Mouse (Mus musculus) cerebellum, adult 18-20 months (tissue): ENCODE measurements at regions not wholly inside any gene's neighbourhood (a gene's known extent, or its start where the extent isn't known, plus 50 kb on each side); places are given as distances from the start of the nearest gene placed in this dataset.

ENCODE experiments used
- DNase-seq, 2 experiments: peaks; one replicate each; pipeline ENCODE4 v3.0.0; 2021

DNA sequence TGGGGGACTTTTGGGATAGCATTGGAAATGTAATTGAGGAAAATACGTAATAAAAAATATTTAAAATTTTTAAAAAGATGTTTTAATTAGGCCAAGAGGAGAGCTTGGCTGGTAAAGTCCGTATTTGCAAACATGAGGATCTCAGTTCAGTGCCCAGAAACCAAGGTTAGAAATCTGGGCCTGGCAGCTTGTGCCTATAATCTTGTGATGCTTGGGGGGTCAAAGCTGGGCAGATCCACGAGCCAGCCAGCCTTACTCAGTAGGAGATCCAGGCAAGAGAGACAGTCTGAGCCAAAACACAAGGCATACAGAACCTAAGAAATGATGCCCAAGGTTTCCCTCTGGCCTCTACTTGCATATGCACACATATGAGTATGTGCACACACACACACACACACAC is 54.1 kb upstream of the Cxadr start:
- no peak for DNase-seq

DNA sequence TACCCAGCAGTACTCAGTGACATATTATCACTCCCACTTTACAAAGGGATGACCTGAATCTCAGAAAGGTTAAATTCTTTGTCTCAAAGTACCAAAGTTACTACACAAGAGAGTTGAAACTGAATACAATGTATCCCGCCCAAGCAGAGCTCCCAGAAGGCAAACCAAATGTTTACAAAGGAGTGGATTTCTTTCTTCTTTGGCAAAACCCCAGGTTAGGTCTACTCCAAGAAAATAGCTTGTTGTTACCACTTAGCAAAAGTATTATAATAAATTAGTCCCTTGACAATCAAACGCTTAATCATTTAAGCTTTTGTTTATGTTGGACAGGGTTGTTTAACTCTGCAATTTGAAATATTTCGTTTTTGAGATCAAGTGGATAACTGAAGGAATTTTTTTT is 58.6 kb upstream of the Cxadr start:
- DNase-seq, result no peak

DNA sequence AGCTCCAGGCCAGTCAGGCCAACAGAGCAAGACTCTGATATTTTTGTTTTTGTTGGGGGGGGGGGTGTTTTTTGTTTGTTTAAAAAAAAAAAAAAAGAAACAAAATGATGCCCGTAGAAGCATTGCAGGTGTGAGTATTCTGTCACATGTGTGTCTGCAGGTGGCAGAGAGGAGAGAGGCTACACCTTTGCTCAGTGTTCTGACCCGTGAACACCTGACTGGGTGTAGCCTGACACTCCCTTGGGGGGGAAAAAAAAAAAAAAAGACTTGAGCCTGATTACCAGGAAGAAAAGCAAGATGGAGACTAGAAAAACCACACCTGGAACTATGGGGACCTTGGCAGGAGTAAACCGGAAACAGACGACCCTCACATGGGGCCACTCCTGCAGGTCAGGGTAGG is 61.1 kb upstream of the Cxadr start:
- no peak for DNase-seq

DNA sequence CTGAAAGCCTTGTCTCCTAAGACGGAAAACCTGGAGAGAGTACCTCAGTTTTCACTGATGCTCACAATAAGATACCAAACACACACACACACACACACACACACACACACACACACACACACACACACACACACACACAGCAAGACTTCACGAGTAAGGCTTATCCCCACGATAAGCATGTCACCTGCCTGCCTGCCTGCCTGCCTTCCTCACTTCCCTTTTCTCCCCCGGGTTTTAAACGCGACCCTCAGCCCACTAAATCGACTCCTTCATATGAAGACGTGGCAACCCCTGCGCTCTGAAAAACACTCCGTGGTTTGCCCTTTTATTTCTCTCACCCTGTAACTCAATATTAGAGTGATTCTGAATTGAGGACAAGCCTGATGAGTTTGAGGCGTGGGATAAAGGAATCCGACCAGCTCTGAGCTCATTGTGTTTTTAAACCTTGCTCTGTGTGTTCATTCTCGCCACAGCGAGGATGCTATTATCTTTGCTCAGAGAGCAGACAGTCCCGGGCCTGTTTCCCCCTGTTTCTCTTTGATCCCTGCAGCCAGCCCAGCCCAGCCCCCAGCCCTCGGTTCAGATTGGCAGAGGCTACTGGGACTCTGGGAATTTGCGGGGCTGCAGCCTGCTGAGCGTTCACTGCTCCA is 63.1 kb upstream of the Cxadr start:
- peak; percentile 12 to 23 for DNase-seq

DNA sequence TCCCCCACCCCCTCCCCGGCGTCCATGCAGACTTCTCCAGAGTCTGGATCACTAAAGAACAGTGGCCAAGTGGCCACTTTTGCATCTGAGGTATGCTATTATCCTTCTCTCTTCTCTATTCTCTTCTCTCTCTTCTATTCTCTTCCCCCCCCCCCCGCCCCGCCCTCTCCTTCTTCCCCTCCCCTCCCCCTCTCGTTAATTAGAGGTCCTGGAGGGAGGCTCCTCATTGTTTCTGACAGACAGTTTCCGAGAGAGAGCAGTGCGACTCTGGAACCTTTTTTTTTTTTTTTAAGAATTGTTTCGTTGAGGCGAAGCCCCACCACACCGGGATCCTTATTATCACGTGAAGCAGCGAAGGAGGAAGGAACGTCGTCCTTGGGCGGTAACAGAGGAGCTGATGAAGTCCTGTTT is 63.6 kb upstream of the Cxadr start:
- DNase-seq, result no peak

DNA sequence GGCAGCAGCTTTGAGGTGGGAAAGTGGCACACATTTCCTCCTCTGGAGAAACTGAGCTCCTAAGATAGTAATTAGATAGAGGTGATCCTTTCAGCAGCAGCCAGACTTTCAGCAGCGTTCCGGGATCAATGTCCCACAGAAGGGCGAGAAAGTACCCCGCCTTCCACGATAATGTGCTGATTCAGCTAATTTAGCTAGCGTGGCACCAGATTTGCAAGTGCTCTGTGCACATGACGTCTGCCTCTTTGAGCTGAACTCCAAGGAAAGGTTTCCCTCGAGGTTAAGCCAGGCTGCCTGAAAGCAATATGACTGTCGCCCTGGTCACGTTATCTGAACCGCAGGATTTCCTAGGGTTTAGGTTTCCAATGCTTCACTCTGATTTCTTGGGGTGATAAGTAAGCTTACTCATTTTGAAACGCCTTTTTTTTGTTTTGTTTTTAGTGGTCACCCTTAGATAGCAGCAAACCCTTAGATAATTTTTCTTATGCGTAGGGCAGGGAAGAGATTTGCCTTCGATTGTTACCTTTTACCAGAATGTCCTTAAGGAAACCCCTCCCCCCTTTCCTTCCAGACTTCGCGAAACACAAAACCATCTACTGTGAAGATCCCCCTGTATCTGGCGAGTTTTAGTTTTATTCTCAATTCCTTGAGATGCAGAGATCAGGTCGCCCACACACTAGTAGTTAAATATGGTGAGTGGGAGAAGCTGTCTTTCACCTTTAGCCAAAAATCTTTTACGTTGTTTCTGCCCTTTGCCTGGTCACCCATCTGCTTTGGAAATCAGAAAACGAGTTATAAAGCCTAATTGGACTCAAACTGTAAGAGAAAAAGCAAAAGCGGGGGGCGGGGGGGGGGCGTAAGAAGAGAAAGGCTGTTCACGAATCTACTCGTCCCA is 64.3 kb upstream of the Cxadr start:
- peak in 1 of 2 experiments; percentile 6 for DNase-seq

DNA sequence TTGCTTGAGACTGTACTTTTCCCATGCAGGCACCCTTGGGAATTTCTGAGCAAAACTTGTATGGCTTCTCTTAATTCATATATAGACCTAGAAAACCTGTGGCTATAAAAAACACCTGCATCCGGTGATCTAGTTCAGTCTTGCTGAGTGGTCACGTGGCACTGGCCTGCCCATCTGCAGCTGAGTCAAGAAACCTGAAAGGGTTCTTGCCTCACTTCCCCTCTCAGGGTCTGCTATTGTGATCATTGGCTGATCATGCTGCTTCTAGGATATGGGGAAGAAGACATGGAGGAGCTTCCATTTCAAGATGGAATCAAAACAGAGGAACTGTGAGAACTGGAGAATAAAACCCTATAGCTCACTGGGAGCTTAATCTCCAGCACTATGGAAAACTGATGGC is 69.1 kb upstream of the Cxadr start:
- no peak for DNase-seq

DNA sequence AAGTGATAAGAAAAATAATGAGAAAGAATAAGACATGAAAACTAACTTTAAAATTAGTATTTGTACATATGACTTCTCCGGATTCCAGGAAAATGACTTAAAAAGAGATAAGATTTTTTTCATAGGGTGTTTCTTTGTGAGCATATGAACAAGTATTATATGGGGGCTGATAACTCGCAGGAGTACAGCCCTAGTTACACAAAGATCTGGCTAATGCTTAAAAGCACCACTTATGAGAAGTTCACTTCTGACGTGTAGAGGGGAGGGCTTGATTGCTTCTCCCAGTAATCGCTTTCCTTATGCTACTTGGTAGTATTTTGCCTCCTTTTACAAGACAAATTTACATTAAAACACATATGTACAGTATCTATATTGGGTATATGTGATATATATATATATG is 72.3 kb upstream of the Cxadr start:
- no peak for DNase-seq

DNA sequence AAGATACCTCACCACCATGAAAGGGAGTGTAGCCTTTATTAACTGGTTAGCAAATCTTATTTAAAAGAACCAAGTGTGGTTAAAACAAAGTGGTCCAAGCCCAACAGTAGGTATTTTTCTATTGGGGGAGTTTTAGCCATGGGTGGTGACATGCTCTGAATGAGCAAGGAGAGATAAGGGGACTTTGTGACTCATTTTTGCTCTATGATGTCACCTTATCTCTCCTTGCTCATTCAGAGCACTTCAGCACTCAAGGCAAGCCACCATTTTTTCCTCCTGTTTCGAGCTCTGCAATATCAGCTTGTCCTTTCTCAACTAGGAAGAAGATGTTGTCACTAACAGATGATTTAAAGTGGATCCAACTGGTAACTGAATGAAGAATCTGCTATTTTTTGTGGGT is 78.9 kb upstream of the Cxadr start:
- DNase-seq, result no peak

DNA sequence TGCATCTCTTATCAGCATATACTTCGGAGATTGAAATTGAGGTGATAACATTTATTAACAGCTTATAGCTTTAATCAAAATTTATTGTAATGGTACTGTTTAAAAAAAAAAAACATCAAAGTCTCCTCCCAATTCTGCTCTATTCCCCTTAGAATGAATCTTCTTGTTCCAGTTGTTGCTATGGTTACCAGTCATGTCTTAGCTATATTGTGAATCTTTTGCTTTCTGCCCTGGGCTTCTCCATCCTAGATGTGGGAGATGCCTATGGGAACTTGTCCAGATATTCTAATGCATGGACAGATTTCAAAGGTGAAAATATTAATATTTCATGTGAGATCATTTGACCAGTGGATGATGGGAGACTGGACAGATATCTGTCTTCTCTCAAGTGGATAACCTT is 79.5 kb upstream of the Cxadr start:
- no peak for DNase-seq

DNA sequence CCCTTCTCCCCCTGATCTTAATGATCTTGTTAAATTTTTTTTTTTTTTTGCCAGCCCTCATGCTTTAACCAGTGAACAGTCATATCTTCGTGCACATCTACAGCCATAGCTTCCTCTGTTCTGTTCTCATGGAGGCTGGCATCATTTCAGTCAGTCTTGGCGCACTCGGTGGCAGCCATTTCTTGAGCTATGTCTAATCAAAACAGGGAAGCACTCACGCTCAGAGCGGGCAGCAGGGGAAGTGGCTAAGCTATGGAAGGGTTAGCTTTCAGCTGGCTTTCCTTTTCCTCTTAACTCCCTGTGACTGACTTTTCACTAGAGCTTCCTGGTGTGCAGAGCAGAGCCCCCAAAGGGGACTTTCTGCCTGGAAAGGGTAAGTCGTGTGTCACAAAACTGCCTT is 83.7 kb upstream of the Cxadr start:
- no peak for DNase-seq

DNA sequence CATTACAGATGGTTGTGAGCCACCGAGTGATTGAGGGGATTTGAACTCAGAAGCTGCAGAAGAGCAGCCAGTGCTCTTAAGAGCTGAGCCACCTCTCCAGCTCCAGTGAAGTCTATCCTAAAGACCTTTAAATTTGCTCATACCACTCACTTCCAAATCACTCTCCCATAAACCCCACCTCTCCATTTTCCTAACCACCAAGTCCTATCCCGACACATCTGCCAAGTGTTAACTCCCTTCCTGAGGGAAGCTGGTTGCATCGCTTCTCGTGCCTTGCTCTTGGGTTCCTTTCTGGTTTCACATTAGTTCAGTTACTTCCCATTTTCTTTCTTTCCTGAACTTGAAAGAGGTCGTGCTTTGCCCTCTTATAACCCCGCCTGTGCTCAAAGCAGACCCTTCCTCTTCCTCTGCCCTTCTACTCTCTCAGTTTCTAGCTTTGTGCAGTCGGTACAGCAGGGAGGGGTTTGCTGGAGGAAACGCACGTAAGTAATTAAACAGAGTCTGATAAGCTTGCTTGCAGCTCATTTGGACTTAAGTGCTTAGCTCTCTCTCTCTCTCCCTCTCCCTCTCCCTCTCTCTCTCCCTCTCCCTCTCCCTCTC is 84.4 kb upstream of the Cxadr start:
- no peak for DNase-seq

DNA sequence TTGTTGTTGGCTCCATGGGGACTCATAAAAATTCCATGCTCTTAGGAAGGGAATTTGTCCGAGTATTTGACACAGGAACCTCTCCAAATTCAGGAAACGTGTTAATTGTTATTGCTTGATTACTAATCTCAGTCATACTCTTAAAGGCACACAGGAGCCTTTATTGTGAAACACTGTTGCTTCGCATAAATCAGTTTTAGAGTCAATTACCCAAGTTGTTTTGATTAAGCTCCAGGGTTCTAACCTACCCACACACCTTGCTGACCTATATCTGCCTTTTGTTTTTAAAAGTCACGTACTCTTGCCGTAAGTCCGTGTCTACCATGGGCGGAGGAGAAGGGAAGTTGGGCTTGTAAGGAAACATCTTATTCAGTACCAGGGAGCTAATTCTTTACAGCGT is 89.6 kb upstream of the Cxadr start:
- DNase-seq, result no peak

DNA sequence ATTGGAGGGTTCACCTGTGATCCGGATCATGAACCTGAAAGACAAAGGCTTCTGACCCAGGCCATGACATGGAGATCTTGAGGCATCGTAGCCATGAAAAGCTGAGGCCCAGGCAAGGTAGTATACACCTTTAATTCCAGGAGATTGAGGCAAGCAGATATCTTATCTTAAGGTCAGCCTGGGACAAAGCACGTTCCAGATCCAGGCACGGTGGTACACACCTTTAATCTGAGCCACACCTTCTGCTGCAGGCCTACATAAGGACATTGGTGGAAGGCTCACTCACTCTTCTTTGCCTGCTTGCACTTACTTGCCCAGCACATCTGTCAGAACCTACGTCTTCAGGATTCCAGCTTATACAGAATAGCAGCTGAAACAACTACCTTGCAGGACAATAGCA is 93.0 kb upstream of the Cxadr start:
- DNase-seq, result no peak

DNA sequence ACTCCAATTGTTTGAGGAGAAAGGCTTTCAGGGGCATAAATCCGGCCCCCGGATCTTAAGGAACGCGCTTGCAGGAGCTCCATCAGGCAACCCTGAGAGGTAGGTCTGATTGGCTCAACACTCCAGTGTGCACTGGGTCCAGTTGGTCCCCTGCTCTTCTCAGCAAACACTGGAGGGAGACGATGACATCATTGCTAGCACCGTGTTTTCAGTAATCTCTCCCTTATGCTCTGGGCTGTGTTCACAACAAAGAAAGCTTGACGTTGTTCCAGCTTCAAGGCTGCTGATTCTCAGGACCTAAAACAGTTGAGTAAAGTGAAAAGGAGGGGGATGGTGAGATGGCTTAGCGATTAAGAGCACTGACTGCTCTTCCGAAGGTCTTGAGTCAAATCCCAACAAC is 97.0 kb upstream of the Cxadr start:
- no peak for DNase-seq

DNA sequence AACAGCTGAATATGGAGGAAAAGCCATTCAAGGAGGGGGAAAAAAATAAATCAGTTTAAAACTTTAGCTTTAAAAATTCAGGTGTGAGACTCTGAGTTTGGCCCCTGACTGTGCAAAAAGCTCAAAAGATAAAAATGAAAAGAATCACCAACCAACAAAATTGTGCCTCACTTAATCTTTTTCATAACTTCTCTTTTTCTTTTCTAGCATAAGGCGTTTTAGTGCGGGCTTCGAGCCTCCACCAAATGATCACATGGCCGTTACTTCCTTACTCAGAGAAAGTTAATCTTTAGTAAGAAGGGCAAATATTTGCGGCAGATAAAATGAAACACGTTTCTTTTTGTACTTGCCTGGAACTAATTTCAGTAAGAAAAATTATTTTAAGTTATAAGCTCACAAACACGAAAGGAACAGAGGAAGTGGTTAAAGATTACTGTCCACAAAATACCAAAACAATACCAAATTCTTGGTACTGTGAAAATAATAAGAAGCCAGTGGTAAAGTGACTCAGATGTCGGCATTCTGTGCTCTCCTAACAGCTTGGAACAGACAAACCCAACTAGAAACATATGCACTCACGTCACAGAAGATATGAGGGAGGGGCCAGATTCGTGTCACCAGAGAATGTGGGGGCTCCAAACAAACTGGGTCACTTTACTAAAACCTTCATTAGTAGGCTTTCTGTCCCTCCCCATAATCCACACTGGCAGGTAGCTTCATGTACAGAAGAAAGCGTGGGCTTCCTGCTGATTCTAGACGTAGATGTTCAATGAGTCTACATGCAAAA is 101.1 kb upstream of the Cxadr start:
- no peak for DNase-seq

DNA sequence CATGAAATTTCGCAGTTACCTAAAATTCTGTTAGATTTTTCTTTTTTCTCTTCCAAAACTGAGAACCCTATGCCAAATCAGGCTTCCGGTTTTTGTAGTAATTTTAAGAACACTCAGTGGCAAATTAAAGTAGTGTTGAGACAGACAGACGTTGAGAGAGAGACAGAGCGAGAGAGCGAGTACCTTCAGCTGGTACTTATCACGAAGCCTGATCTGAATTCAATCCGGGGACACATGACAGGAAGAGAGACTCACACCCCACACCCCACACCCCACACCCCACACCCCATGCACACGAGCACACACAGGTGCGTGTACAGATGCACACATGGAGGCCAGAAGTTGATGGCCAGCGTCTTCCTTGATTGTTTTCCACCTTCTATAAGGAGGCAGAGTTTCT is 102.0 kb upstream of the Cxadr start:
- no peak for DNase-seq

DNA sequence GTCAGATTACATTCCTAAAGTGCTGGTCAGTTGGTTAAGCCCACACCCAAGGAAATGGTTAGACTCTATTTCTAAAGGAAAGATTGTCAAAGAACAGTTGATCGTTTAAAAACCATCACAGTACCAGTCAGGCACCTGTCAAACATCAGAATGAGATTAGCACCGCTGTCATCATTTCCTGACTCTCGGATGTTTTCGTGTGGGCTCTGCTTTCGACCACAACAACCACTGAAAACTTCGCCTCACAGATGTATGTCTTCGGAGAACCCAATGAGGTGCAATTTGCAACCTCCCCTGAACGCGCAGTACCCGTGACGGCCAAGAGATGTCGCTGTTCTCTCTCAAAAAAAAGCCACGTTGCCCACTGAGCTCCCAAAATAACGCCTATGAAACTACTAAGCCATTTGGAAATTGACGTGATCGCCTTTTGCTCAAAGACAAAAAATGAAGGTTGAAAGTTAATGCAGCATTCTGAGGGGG is 102.6 kb upstream of the Cxadr start:
- peak; percentile 28 to 65 for DNase-seq

DNA sequence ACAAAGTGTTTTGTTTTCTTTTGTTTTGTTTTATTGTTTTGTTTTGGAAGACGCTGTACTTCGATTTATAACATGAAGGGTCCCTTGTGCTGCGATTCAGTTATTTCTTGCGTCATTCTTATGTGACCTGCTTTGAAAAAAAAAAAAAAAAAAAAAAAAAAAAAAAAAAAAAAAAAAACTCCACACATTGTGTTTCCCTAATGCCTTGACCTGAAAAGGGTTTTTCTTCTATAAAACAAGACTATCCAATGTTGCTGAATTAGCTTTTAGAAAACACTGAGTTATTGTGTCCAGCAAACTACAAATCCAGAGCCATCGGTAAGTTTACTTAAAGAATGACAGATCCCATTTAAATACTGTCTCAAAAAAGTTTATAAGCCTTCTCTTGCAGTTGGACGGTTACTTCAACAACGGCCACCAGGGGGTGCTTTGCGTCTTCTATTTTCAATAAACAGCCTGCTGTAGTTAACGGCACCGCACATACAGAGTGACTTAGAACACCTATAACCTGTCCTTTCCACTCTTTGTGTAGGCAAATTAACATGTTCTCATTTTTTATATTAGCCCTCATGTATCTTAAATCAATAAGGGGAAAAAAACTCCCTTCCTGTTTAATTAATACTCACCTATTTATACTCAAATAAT is 103.9 kb upstream of the Cxadr start:
- peak; percentile 72 to 76 for DNase-seq

DNA sequence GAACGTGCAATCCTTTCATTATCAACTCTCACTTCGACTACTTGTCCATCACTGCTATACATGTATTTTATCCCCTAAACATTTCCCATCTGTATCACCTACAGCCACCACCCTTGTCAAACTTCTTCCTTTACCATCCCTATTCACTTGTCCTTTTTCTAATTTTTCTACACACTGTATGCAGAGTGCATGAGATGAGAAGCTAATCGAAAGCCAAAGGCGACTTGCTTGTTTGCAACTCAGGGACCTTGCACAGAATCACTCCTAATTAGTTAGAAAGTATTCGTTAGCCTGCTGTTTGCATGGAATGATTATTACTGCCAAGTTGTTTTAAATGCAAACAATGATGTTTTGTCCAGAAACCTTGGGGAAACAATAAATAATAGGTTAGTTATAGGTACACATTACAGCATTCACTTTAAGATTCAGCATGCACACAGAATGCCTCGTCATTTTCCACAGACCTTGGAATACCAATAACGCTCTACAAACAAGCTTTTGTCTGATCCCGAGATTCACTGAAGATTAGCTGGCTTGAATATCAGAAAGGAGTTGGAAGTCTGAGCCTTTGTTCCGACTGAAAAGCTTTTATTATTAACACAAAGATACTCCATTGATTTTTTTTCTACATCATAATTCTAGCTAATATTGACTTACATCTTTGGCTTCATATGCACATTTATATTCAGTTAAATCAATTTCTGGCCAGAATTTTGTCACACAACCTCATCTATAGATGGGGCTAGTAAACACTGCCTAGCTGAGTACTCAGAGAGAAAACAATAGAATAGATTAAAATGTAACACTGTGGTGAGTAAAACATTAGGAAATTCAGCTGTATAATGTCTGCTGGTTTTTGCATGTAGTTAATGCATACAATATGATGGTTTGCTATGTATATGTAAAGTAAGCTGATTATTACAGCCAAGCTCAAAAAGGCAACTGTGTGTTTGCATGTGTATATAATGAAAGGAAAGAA is 130.4 kb upstream of the Cxadr start:
- DNase-seq, result no peak

DNA sequence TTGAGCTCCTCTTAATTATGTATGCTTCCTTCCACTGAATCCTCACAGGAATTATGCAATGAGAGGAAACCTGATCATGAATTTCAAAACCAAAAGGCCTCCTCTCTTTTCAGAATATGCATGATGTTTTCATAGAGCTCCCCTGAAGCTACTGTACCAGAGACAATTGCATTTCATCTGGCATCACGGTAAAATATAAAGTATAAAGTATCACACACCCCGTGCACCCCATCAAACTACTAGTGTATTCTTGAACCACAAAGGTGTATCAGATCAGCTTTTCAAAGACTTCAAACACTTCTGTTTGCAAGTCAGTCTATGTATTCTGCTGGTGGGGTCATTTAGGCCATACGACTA is 144.4 kb upstream of the Cxadr start:
- no peak for DNase-seq
